Mouse (Mus musculus) small intestine, adult 2 months (tissue): ENCODE data around the gene Gtdc1.

ENCODE experiments used
- CTCF ChIP-seq: fragments of 200-500 bp; IDR thresholded peaks from 2 replicates; pipeline ENCODE4 v1.5.1; 2012; ENCODE audit warnings: low read depth, mild to moderate bottlenecking, control low read depth, inconsistent platforms, low read length, moderate library complexity, mixed read lengths; ENCODE audit not compliant: insufficient replicate concordance, insufficient read length; ENCODE audit errors: extremely low read depth
- POLR2A ChIP-seq: fragments of 200-500 bp; IDR thresholded peaks from 2 replicates; pipeline ENCODE4 v1.6.1; 2012; ENCODE audit warnings: low read depth, mild to moderate bottlenecking, control low read depth, inconsistent platforms, low read length, moderate library complexity

GRCm38 (mm10) chr2:44920471-44920870 is 7.0 kb downstream of the Gtdc1 start:
- no peak for TF ChIP-seq CTCF
- no peak for TF ChIP-seq POLR2A
